ENCODE assay signal across 24 mouse cellular contexts in genomic region chr16:17466875-17467663, GRCm38 (mm10). TPM values are rescaled to one million over a fixed set of nuclear protein-coding genes. Genes with fewer than 3 reads are reported as not detected.
"Had no signal": no experiment of that assay in that cellular context is flagged by ENCODE, and none has a peak within 500 bp of the region (broad histone marks: within the 10 kb centered on the region; RNA-seq: fewer than 3 reads in every experiment).

No protein-coding gene starts in this region.

- H3K27ac ChIP-seq: kidney, postnatal 0 days; layer of hippocampus, adult 2 months; limb, embryonic 10.5 days; limb, embryonic 13.5 days; liver, embryonic 12.5 days; liver, embryonic 15.5 days; lung, embryonic 15.5 days; midbrain, embryonic 12.5 days; midbrain, embryonic 15.5 days; neural tube, embryonic 12.5 days; neural tube, embryonic 15.5 days; stomach, postnatal 0 days had no signal

- H3K4me1 ChIP-seq: limb, embryonic 10.5 days; limb, embryonic 13.5 days; lung, embryonic 15.5 days; midbrain, embryonic 15.5 days; neural tube, embryonic 12.5 days had no signal

- H3K9ac ChIP-seq: limb, embryonic 13.5 days; liver, embryonic 12.5 days; liver, embryonic 15.5 days; lung, embryonic 15.5 days; midbrain, embryonic 12.5 days; midbrain, embryonic 15.5 days; neural tube, embryonic 12.5 days; neural tube, embryonic 15.5 days had no signal

- H3K4me2 ChIP-seq: limb, embryonic 13.5 days; liver, embryonic 12.5 days; liver, embryonic 15.5 days; lung, embryonic 15.5 days; midbrain, embryonic 12.5 days; midbrain, embryonic 15.5 days; neural tube, embryonic 12.5 days; neural tube, embryonic 15.5 days had no signal

- H3K9me3 ChIP-seq: limb, embryonic 10.5 days; limb, embryonic 13.5 days; liver, embryonic 12.5 days; liver, embryonic 15.5 days; lung, embryonic 15.5 days; midbrain, embryonic 12.5 days; midbrain, embryonic 15.5 days; neural tube, embryonic 12.5 days; neural tube, embryonic 15.5 days had no signal

- ATAC-seq: liver, embryonic 12.5 days; midbrain, embryonic 15.5 days had no signal

- DNase-seq: kidney, adult 9 months; kidney, postnatal 25 days; layer of hippocampus, adult 9-11 months; liver; lung, adult 18-20 months; lung, postnatal 10 days; lung, postnatal 4 days; right cerebral cortex, adult 18-20 months; right cerebral cortex, postnatal 14 days; right cerebral cortex, postnatal 4 days; thymus, postnatal 36 days had no signal

- H3K4me3 ChIP-seq: layer of hippocampus, adult 2 months; limb, embryonic 10.5 days; limb, embryonic 13.5 days; liver, embryonic 12.5 days; liver, embryonic 15.5 days; lung, embryonic 15.5 days; midbrain, embryonic 12.5 days; midbrain, embryonic 15.5 days; neural tube, embryonic 12.5 days; neural tube, embryonic 15.5 days had no signal

- H3K27me3 ChIP-seq: limb, embryonic 13.5 days; liver, embryonic 12.5 days; liver, embryonic 15.5 days; lung, embryonic 15.5 days; midbrain, embryonic 12.5 days; midbrain, embryonic 15.5 days; neural tube, embryonic 12.5 days; neural tube, embryonic 15.5 days had no signal

RNA-seq across cellular contexts. Expression of gene Aifm3, which starts 22.3 kb away (rescaled TPM):
- total RNA-seq: megakaryocyte progenitor cell, adult 5-6 weeks had no signal
